Mouse (Mus musculus): ENCODE measurements around the gene Wfdc5. TPM values are rescaled to one million over a fixed set of nuclear protein-coding genes. Genes with fewer than 3 reads are reported as not detected.
"Not testable (repeated sequence)": the region's sequence is repeated elsewhere in the genome, so short reads cannot be mapped to it uniquely, and the experiment has no call there.

Gene Wfdc5
- not detected for total RNA-seq (2021)

- intact Hi-C loops (cut with DNase I), result no loop called here
- DNase-seq (ENCODE audit: low spot score), result no peak
Observed at GRCm38 (mm10) chr2:164182692-164183255, at the start of gene Wfdc5. Wfdc5 (minus strand) TSS chr2:164182742.

- DNase-seq (ENCODE audit: low spot score), result no peak
- intact Hi-C loops (cut with DNase I), result no loop called here
Observed at GRCm38 (mm10) chr2:164228361-164229070, 46.0 kb upstream of the Wfdc5 start.

GRCm38 (mm10) chr2:164221522-164221921 lies 39.0 kb upstream of the Wfdc5 start, which contains the start of gene Wfdc15b:
Wfdc15b (minus strand) TSS chr2:164221660.
- intact Hi-C loops (cut with DNase I), result no loop called here
- no peak for DNase-seq (ENCODE audit: low spot score)

GRCm38 (mm10) chr2:164219295-164219694 lies 36.8 kb upstream of the Wfdc5 start:
- no peak for DNase-seq (ENCODE audit: low spot score)
- intact Hi-C loops (cut with DNase I), result no loop called here

GRCm38 (mm10) chr2:164212711-164213110 lies 30.2 kb upstream of the Wfdc5 start:
- no peak for DNase-seq (ENCODE audit: low spot score)

GRCm38 (mm10) chr2:164210892-164211291 lies 28.4 kb upstream of the Wfdc5 start:
- intact Hi-C loops (cut with DNase I), result no loop called here
- no peak for DNase-seq (ENCODE audit: low spot score)

More at GRCm38 (mm10) chr2:164212711-164213110, 30.2 kb upstream of the Wfdc5 start:
- intact Hi-C loops (cut with DNase I), result no loop called here

GRCm38 (mm10) chr2:164206676-164207075 lies 24.1 kb upstream of the Wfdc5 start:
- DNase-seq (ENCODE audit: low spot score), result no peak
- intact Hi-C loops (cut with DNase I), result no loop called here

GRCm38 (mm10) chr2:164206011-164206410 lies 23.5 kb upstream of the Wfdc5 start:
- DNase-seq (ENCODE audit: low spot score); intact Hi-C loops (cut with DNase I): not testable (repeated sequence)

- intact Hi-C loops (cut with DNase I), result no loop called here
Observed at GRCm38 (mm10) chr2:164199626-164200327, 17.2 kb upstream of the Wfdc5 start, which contains the start of gene Wfdc15a. Wfdc15a (minus strand) TSS chr2:164200130.

GRCm38 (mm10) chr2:164196700-164196990 lies 14.1 kb upstream of the Wfdc5 start:
- intact Hi-C loops (cut with DNase I), result no loop called here
- DNase-seq (ENCODE audit: low spot score), result no peak

More at GRCm38 (mm10) chr2:164199626-164200327, 17.2 kb upstream of the Wfdc5 start, which contains the start of gene Wfdc15a:
- DNase-seq (ENCODE audit: low spot score), result no peak

- intact Hi-C loops (cut with DNase I), result no loop called here
- no peak for DNase-seq (ENCODE audit: low spot score)
Observed at GRCm38 (mm10) chr2:164195971-164196699, 13.6 kb upstream of the Wfdc5 start.

GRCm38 (mm10) chr2:164194959-164195630 lies 12.6 kb upstream of the Wfdc5 start:
- no peak for DNase-seq (ENCODE audit: low spot score)
- intact Hi-C loops (cut with DNase I), result no loop called here

- intact Hi-C loops (cut with DNase I), result no loop called here
- DNase-seq (ENCODE audit: low spot score), result no peak
Observed at GRCm38 (mm10) chr2:164192279-164192678, 9.7 kb upstream of the Wfdc5 start.

GRCm38 (mm10) chr2:164190576-164190975 lies 8.0 kb upstream of the Wfdc5 start, which contains the start of gene Wfdc12:
Wfdc12 (minus strand) TSS chr2:164190608.
- no peak for DNase-seq (ENCODE audit: low spot score)
- intact Hi-C loops (cut with DNase I), result no loop called here

GRCm38 (mm10) chr2:164188722-164189121 lies 6.2 kb upstream of the Wfdc5 start:
- no peak for DNase-seq (ENCODE audit: low spot score)
- intact Hi-C loops (cut with DNase I), result no loop called here

GRCm38 (mm10) chr2:164184145-164184719 lies 1.7 kb upstream of the Wfdc5 start:
- intact Hi-C loops (cut with DNase I), result no loop called here
- no peak for DNase-seq (ENCODE audit: low spot score)

- no peak for DNase-seq (ENCODE audit: low spot score)
- intact Hi-C loops (cut with DNase I), result no loop called here
Observed at GRCm38 (mm10) chr2:164183340-164183739, 798 bp upstream of the Wfdc5 start.

- DNase-seq (ENCODE audit: low spot score), result no peak
- intact Hi-C loops (cut with DNase I), result loop anchor here (2.0 kb wide), 2 partner anchors 46 to 78 kb away; no protein-coding TSS in a partner anchor
Observed at GRCm38 (mm10) chr2:164180770-164181169, 1.8 kb downstream of the Wfdc5 start.

- intact Hi-C loops (cut with DNase I), result loop anchor here (2.0 kb wide), 2 partner anchors 45 to 77 kb away; no protein-coding TSS in a partner anchor
- no peak for DNase-seq (ENCODE audit: low spot score)
Observed at GRCm38 (mm10) chr2:164180124-164180523, 2.4 kb downstream of the Wfdc5 start.

All from heart, postnatal 25 days (tissue).